Mouse (Mus musculus) kidney, adult 2 months (tissue): ENCODE measurements at regions not wholly inside any gene's neighbourhood (a gene's known extent, or its start where the extent isn't known, plus 50 kb on each side); places are given as distances from the start of the nearest gene placed in this dataset.

Source experiments
- DNase-seq: peaks from one replicate; pipeline ENCODE4 v3.0.0; 2021
- H3K27ac ChIP-seq: fragments of 200-500 bp; 2 replicates; pipeline ENCODE4 v1.5.1; 2012; ENCODE audit warnings: low read depth, low read length, control low read depth, inconsistent platforms; ENCODE audit not compliant: insufficient read depth
- H3K27me3 ChIP-seq: fragments of 200-500 bp; replicated peaks from 2 replicates; pipeline ENCODE4 v1.6.1; 2012; ENCODE audit warnings: mild to moderate bottlenecking, moderate library complexity, low read length, inconsistent platforms; ENCODE audit not compliant: control insufficient read depth, insufficient read depth
- H3K36me3 ChIP-seq: fragments of 200-500 bp; 2 replicates; pipeline ENCODE4 v1.6.1; 2012; ENCODE audit warnings: mild to moderate bottlenecking, moderate library complexity, low read length, inconsistent platforms; ENCODE audit not compliant: control insufficient read depth, insufficient read depth
- H3K4me1 ChIP-seq: fragments of 200-500 bp; 2 replicates; pipeline ENCODE4 v1.6.1; 2011; ENCODE audit warnings: low read length; ENCODE audit not compliant: control insufficient read depth, insufficient read depth
- H3K4me3 ChIP-seq: fragments of 200-500 bp; 2 replicates; pipeline ENCODE4 v1.5.1; 2011; ENCODE audit warnings: mild to moderate bottlenecking, low read depth, low read length, control low read depth; ENCODE audit not compliant: insufficient read depth
- CTCF ChIP-seq: fragments of 200-500 bp; conservative IDR thresholded peaks from 2 replicates; pipeline ENCODE4 v1.5.1; 2011; ENCODE audit warnings: low read depth, mild to moderate bottlenecking, control low read depth, low read length, moderate library complexity, mixed read lengths; ENCODE audit not compliant: insufficient read depth, insufficient read length
- POLR2A ChIP-seq: fragments of 200-500 bp; IDR thresholded peaks from one replicate; pipeline ENCODE4 v1.6.1; 2011; ENCODE audit warnings: low read depth, low read length, control low read depth
- WGBS: fragments of 180-500 bp; shearing (Covaris S2); methylation state at CpG from one replicate; pipeline ENCODE4 v1.1.7; 2018; 5-methylcytosine and 5-hydroxymethylcytosine counted together

GRCm38 (mm10) chr13:16678246-16679024 is 666.8 kb downstream of the Inhba start:
- Histone ChIP-seq H3K36me3 (no peaks in the 10 kb centered on the region), H3K27me3 (no peaks in the 10 kb centered on the region), H3K4me1 (no peaks in the 10 kb centered on the region), H3K27ac (no peak overlapping the region), H3K4me3 (no peak overlapping the region)
- TF ChIP-seq POLR2A, result no peak
- no peak for TF ChIP-seq CTCF
- 50% methylated on average over 1 of the region's 1 CpGs for WGBS
- no peak for DNase-seq

- H3K4me3 ChIP-seq, result no peak overlapping the region
- no peak for TF ChIP-seq POLR2A
- no peak for TF ChIP-seq CTCF
- H3K36me3 ChIP-seq, result no peaks in the 10 kb centered on the region
- no peaks in the 10 kb centered on the region for H3K27me3 ChIP-seq
- H3K4me1 ChIP-seq, result no peaks in the 10 kb centered on the region
- H3K27ac ChIP-seq, result no peak overlapping the region
- DNase-seq, result no peak
- 90% methylated on average over 1 of the region's 1 CpGs for WGBS
Measured at GRCm38 (mm10) chr13:16694201-16694600, 682.5 kb downstream of the Inhba start.

- H3K4me3 ChIP-seq, result no peak overlapping the region
- TF ChIP-seq CTCF (no peak), POLR2A (no peak)
- no peaks in the 10 kb centered on the region for H3K4me1 ChIP-seq
- H3K27ac ChIP-seq, result no peak overlapping the region
- no peak for DNase-seq
- no peaks in the 10 kb centered on the region for H3K36me3 ChIP-seq
- no peaks in the 10 kb centered on the region for H3K27me3 ChIP-seq
- 85% methylated on average over 2 of the region's 2 CpGs for WGBS
Measured at GRCm38 (mm10) chr13:16700934-16701333, 689.3 kb downstream of the Inhba start.

DNA sequence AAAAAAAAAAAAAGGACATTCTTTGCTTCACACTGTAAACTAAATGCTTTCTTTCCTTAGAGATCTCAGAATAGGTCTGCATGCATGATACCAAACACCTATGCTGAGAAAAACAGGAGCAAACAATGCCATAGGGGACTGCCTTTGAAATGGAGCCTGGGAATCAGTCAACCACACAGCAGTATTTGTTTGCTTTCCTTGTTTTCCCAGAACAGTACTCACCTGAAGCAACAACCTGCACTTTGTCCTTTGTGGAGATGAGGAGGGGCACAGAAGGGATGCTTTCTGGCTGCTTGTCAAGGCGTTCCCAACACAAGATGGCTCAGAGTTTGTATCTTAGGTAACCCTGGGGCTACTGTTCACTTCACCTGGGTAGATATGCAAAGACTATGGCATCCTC is 690.5 kb downstream of the Inhba start:
- Histone ChIP-seq H3K4me3 (no peak overlapping the region), H3K36me3 (no peaks in the 10 kb centered on the region), H3K27me3 (no peaks in the 10 kb centered on the region), H3K27ac (no peak overlapping the region), H3K4me1 (no peaks in the 10 kb centered on the region)
- peak; percentile 28 for DNase-seq
- TF ChIP-seq POLR2A (no peak), CTCF (no peak)
- 58% methylated on average over 1 of the region's 1 CpGs for WGBS

- no peaks in the 10 kb centered on the region for H3K27me3 ChIP-seq
- DNase-seq, result no peak
- TF ChIP-seq POLR2A (no peak), CTCF (no peak)
- WGBS, result 60% methylated on average over 10 of the region's 10 CpGs
- H3K4me1 ChIP-seq, result no peaks in the 10 kb centered on the region
- no peak overlapping the region for H3K27ac ChIP-seq
- no peaks in the 10 kb centered on the region for H3K36me3 ChIP-seq
- no peak overlapping the region for H3K4me3 ChIP-seq
Measured at GRCm38 (mm10) chr13:16705217-16706104, 693.8 kb downstream of the Inhba start.

DNA sequence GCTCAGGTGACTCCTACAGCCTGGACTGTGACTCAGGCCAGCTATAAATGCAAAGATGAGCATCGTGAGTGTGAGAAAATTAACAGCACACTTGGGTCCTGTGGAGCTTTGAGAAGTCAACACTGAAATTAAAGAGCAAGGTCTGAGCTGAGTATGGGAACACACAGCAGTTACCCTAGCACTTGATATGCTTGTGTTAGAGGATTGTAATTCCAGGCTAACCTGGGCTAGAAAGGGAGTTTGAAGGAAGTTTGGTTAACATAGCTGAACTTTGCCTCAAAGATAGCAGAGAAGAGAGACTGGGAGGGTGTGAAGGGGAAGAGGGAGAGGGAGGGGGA is 694.4 kb downstream of the Inhba start:
- no peak overlapping the region for H3K27ac ChIP-seq
- DNase-seq, result no peak
- 30% methylated on average over 1 of the region's 1 CpGs for WGBS
- H3K4me1 ChIP-seq, result no peaks in the 10 kb centered on the region
- H3K36me3 ChIP-seq, result no peaks in the 10 kb centered on the region
- H3K27me3 ChIP-seq, result no peaks in the 10 kb centered on the region
- TF ChIP-seq CTCF, result no peak
- no peak overlapping the region for H3K4me3 ChIP-seq

- no peak overlapping the region for H3K4me3 ChIP-seq
- 60% methylated on average over 5 of the region's 5 CpGs for WGBS
- H3K4me1 ChIP-seq, result 0 out of 2 replicates have a peak, but pooled peaks cover 3% of the 10 kb centered on the region
- TF ChIP-seq POLR2A (no peak), CTCF (no peak)
- no peak overlapping the region for H3K27ac ChIP-seq
- no peaks in the 10 kb centered on the region for H3K27me3 ChIP-seq
- H3K36me3 ChIP-seq, result no peaks in the 10 kb centered on the region
- DNase-seq, result no peak
Measured at GRCm38 (mm10) chr13:16715296-16715960, 703.8 kb downstream of the Inhba start.
